Mouse (Mus musculus) liver, postnatal 0 days (tissue): ENCODE data around the gene Glrb. TPM values are rescaled to one million over a fixed set of nuclear protein-coding genes. Genes with fewer than 3 reads are reported as not detected.

Experiments
- ATAC-seq: fragments of 200-750 bp; cut with Nextera tagmentation; 2 replicates; pipeline ENCODE4 v1.8.0; 2017; ENCODE audit warnings: mild to moderate bottlenecking, moderate library complexity
- DNase-seq: peaks from one replicate; pipeline ENCODE4 v3.0.0-alpha.2; 2016
- H3K27ac ChIP-seq: fragments of 300-500 bp; sonication (generic); 2 replicates; pipeline ENCODE4 v1.5.1; 2014; ENCODE audit warnings: antibody characterized with exemption, moderate library complexity, mild to moderate bottlenecking, low read depth
- H3K27me3 ChIP-seq: fragments of 300-500 bp; sonication (generic); 2 replicates; pipeline ENCODE4 v1.6.1; 2014; ENCODE audit warnings: low read length, control low read depth, mixed read lengths; ENCODE audit not compliant: insufficient read depth
- H3K36me3 ChIP-seq: fragments of 300-500 bp; sonication (generic); replicated peaks from 2 replicates; pipeline ENCODE4 v1.6.1; 2014; ENCODE audit warnings: mild to moderate bottlenecking, control low read depth, low read length, moderate library complexity, mixed read lengths; ENCODE audit not compliant: insufficient read depth
- H3K4me1 ChIP-seq: fragments of 300-500 bp; sonication (generic); 2 replicates; pipeline ENCODE4 v1.6.1; 2014; ENCODE audit warnings: antibody characterized with exemption, mild to moderate bottlenecking, control low read depth; ENCODE audit not compliant: insufficient read depth
- H3K4me2 ChIP-seq: fragments of 300-500 bp; sonication (generic); 2 replicates; pipeline ENCODE4 v1.6.1; 2014; ENCODE audit warnings: low read depth, mild to moderate bottlenecking, low read length, moderate library complexity, mixed read lengths
- H3K4me3 ChIP-seq: fragments of 300-500 bp; sonication (generic); 2 replicates; pipeline ENCODE4 v1.5.1; 2014; ENCODE audit warnings: low read depth, low read length
- H3K9ac ChIP-seq: fragments of 300-500 bp; sonication (generic); replicated peaks from 2 replicates; pipeline ENCODE4 v1.6.1; 2014; ENCODE audit warnings: mild to moderate bottlenecking, moderate library complexity
- H3K9me3 ChIP-seq: fragments of 300-500 bp; sonication (generic); 2 replicates; pipeline ENCODE4 v1.6.1; 2016; ENCODE audit warnings: mild to moderate bottlenecking, control low read depth, low read length, mixed read lengths
- CTCF ChIP-seq: sonication (generic); IDR thresholded peaks from 2 replicates; pipeline ENCODE4 v1.5.1; 2016; ENCODE audit warnings: antibody characterized with exemption, low read depth
- EP300 ChIP-seq: IDR thresholded peaks from 2 replicates; pipeline ENCODE4 v1.6.1; 2016; ENCODE audit warnings: antibody characterized with exemption, low read depth, mild to moderate bottlenecking
- WGBS: fragments of 180-500 bp; shearing (Covaris S2); extraction: QIAGEN DNeasy Blood & Tissue Kit; methylation state at CpG from one replicate; pipeline ENCODE4 v1.1.7; 2014; ENCODE audit not compliant: insufficient replicate concordance; 5-methylcytosine and 5-hydroxymethylcytosine counted together
- polyA plus RNA-seq: library from polyadenylated mRNA; unstranded; fragments of >200 nt; fragmentation: Nextera tagmentation; extraction: Ambion mirVana; gene quantifications from 2 replicates; pipeline ENCODE4 v1.2.1, GENCODE M21; 2015

The Glrb gene
- polyA plus RNA-seq, 1 experiment from 2014 or later: 0.05 TPM

DNA sequence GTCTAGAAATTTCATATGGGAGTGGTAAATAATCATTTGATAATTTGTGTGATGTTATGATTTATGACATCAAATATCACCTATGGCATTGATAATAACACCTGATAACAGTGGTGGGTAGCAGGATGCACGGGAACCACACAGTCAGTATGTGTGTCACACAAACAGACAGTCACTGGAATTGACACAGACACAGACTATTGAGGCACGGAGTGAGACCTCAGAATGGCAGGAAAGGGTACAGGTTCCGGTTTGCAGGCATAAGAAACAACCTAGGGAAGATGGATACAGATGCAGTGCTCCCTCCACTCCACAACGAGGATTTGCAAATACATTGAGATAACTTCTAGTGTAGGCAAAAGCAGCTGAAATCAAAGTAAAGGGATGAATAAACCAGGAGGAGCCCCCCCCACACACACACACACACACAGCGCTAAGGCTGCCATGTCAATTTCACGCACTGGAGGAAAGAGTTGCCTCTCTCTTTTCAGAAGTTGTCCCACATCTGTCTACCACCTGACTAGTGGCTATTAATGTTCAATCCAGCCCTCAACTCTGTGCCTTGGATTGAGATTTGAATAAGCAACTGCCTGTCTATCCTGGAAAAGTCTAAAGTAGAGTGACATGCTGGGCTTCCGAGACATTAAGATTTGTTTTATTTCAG, 38.6 kb downstream of the Glrb start:
- DNase-seq: no peak

DNA sequence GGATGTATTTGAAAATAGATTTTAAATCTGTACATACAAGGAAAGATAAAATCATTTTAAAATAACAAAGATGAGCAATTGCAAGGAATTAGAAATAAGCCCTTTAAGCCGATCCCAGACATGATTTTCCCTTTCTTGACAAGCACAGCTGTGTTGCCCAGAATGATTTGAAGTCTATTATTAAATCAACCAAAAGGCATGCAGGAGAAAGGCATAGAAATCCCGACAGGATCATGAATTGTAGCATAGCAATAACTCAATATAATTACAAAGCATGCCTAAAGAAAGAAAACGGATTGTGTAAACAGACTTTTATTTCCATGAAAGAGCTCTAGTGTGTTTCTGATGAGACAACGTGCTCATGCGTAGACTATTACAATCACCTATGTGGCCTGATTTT, 39.4 kb downstream of the Glrb start:
- Histone ChIP-seq H3K27me3 (no peaks in the 10 kb centered on the region), H3K9ac (no peak overlapping the region), H3K27ac (no peak overlapping the region), H3K4me2 (no peak overlapping the region), H3K4me1 (no peaks in the 10 kb centered on the region), H3K36me3 (no peaks in the 10 kb centered on the region), H3K4me3 (no peak overlapping the region), H3K9me3 (no peaks in the 10 kb centered on the region)
- TF ChIP-seq EP300 (no peak), CTCF (no peak)
- DNase-seq: no peak
- WGBS: 81% methylated on average over 5 of the region's 5 CpGs
- no peak for ATAC-seq

More for the DNA sequence above, 38.6 kb downstream of the Glrb start:
- H3K27ac ChIP-seq: no peak overlapping the region
- no peaks in the 10 kb centered on the region for H3K36me3 ChIP-seq
- WGBS: 80% methylated on average over 7 of the region's 7 CpGs
- TF ChIP-seq CTCF: no peak
- no peak for TF ChIP-seq EP300
- ATAC-seq: no peak
- no peaks in the 10 kb centered on the region for H3K9me3 ChIP-seq
- no peaks in the 10 kb centered on the region for H3K4me1 ChIP-seq
- no peaks in the 10 kb centered on the region for H3K27me3 ChIP-seq
- H3K9ac ChIP-seq: no peak overlapping the region
- no peak overlapping the region for H3K4me2 ChIP-seq
- no peak overlapping the region for H3K4me3 ChIP-seq

DNA sequence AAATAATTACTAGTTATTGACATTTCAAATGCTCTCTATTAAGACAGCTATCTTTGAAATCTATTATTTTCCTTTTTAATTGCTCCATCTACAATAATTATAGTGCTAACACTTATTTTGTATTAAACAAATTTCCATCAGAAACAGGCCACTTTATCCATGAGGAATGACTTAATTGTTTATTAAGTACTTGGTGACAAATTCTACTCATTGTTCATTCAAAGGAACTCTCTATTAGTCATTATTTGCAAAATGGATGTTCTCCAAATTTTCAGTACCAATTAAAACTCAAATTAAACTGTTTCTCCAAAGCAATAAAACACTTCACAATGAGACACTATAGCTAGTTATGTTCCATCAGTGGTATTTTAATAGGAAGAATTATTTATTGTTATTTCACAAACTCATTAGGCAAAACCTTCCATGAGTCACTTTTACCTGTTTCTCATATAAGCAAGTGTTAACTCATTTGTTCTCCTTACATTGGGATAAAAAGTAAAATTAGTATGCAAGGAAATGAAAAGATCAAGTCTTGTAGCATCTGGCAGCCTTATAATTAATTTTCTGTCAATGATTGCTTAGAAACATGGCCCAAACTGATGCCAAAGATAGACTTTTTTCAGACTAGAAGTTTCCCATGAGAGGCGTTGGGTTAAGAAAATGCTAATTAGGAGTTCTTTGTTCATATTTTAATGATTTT, 41.8 kb downstream of the Glrb start:
- 82% methylated on average over 1 of the region's 1 CpGs for WGBS
- H3K36me3 ChIP-seq: no peaks in the 10 kb centered on the region
- H3K4me3 ChIP-seq: no peak overlapping the region
- ATAC-seq (no peak), DNase-seq (no peak)
- no peak overlapping the region for H3K9ac ChIP-seq
- no peak for TF ChIP-seq EP300
- TF ChIP-seq CTCF: no peak
- no peaks in the 10 kb centered on the region for H3K27me3 ChIP-seq
- no peak overlapping the region for H3K27ac ChIP-seq
- no peaks in the 10 kb centered on the region for H3K4me1 ChIP-seq
- H3K9me3 ChIP-seq: no peaks in the 10 kb centered on the region
- no peak overlapping the region for H3K4me2 ChIP-seq

DNA sequence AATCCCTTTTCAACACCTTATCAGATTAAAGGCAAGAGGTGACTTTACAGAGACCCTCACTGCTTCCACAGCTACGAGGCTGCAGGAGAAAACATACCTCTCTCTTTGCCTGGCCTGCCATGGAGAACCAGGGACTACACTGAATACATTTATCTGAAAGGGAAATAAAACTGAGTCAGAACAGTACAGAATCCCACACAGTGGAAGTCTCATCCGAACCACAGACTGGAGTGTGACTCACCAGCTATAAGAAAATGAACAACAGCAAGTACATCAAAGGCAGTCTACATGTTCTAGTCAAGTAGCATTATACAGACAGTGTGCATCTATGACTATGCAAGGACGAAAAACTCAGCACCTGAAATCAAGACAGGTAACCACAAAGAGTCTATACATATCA, 46.1 kb downstream of the Glrb start:
- no peaks in the 10 kb centered on the region for H3K9me3 ChIP-seq
- H3K4me2 ChIP-seq: no peak overlapping the region
- DNase-seq (no peak), ATAC-seq (no peak)
- no peaks in the 10 kb centered on the region for H3K4me1 ChIP-seq
- no peak overlapping the region for H3K4me3 ChIP-seq
- TF ChIP-seq EP300 (no peak), CTCF (no peak)
- WGBS: 64% methylated on average over 3 of the region's 3 CpGs
- no peak overlapping the region for H3K9ac ChIP-seq
- H3K27ac ChIP-seq: no peak overlapping the region
- H3K36me3 ChIP-seq: no peaks in the 10 kb centered on the region
- H3K27me3 ChIP-seq: no peaks in the 10 kb centered on the region

DNA sequence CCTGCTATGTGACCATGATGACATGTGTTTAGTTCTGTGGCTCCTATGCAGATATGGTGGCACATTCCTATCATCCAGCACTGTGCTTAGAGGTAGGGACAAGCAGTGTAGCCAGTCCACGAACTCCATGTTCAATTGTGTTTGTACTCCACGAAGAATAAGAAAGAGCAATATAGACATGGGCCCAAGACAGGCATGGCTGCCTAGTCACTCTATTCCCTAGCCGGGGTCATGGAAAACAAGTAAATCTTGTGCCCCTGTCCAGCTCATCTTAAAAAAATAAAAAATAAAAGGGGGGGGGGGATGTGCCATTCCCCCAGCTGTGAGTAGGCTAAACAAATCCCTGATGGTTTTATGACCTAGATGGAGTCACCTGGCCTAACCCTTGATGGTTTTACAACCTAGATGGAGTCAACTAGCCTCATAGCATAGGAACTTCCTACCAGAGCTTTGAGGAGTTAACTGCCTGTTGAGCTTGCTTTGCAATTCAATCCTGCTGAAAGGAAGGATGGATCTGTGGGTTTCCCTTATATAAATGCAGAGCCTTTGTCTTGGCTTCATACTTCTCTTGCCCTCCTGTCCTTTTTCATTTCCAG, 60.5 kb downstream of the Glrb start:
- no peaks in the 10 kb centered on the region for H3K27me3 ChIP-seq
- H3K9me3 ChIP-seq: no peaks in the 10 kb centered on the region
- H3K9ac ChIP-seq: no peak overlapping the region
- no peaks in the 10 kb centered on the region for H3K4me1 ChIP-seq
- no peak overlapping the region for H3K27ac ChIP-seq
- TF ChIP-seq EP300: no peak
- TF ChIP-seq CTCF: no peak
- H3K4me3 ChIP-seq: no peak overlapping the region
- ATAC-seq (no peak), DNase-seq (no peak)
- no peak overlapping the region for H3K4me2 ChIP-seq
- WGBS: 79% methylated on average over 3 of the region's 3 CpGs
- H3K36me3 ChIP-seq: no peaks in the 10 kb centered on the region

DNA sequence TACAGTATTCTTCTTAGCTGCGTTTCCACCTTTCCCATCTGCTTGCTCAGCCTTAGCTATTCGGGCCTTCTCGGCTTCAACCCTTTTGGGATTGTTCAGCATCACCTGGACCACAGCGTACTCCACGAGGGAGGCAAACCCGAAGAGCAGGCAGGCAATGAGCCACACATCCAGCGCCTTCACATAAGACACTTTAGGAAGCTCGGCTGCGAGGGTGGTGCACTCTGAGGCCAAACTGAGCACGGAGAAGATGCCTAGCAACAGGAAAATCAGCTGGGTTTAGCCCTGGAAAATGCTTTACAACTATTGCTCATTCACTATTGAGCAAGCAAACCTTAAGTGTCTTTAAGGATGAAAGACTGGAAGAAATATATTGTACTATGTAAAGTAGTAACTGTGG, 62.5 kb downstream of the Glrb start:
- ATAC-seq: no peak
- no peaks in the 10 kb centered on the region for H3K36me3 ChIP-seq
- no peak overlapping the region for H3K4me2 ChIP-seq

More for the DNA sequence above, 62.5 kb downstream of the Glrb start:
- Histone ChIP-seq H3K9me3 (no peaks in the 10 kb centered on the region), H3K9ac (no peak overlapping the region), H3K4me3 (no peak overlapping the region), H3K27ac (no peak overlapping the region), H3K4me1 (no peaks in the 10 kb centered on the region), H3K27me3 (no peaks in the 10 kb centered on the region)
- no peak for DNase-seq
- WGBS: 73% methylated on average over 10 of the region's 10 CpGs
- TF ChIP-seq EP300 (no peak), CTCF (no peak)
